Mouse (Mus musculus) intestine, embryonic 16.5 days (tissue): ENCODE results near the gene Olfr531. TPM values are rescaled to one million over a fixed set of nuclear protein-coding genes. Genes with fewer than 3 reads are reported as not detected.

ENCODE experiments used
- ATAC-seq: fragments of 200-750 bp; cut with Nextera tagmentation; 2 replicates; pipeline ENCODE4 v1.8.0; 2017; ENCODE audit warnings: moderate TSS enrichment, moderate library complexity
- H3K27ac ChIP-seq: fragments of 300-500 bp; sonication (generic); 2 replicates; pipeline ENCODE4 v1.5.1; 2014; ENCODE audit warnings: mild to moderate bottlenecking, low read length
- H3K27me3 ChIP-seq: fragments of 300-500 bp; sonication (generic); replicated peaks from 2 replicates; pipeline ENCODE4 v1.6.1; 2014; ENCODE audit warnings: low read length, control low read depth, mixed read lengths; ENCODE audit not compliant: control insufficient read depth, insufficient read depth
- H3K36me3 ChIP-seq: fragments of 300-500 bp; sonication (generic); 2 replicates; pipeline ENCODE4 v1.6.1; 2014; ENCODE audit warnings: low read length, control low read depth; ENCODE audit not compliant: control insufficient read depth, insufficient read depth
- H3K4me1 ChIP-seq: fragments of 300-500 bp; sonication (generic); 2 replicates; pipeline ENCODE4 v1.6.1; 2014; ENCODE audit warnings: low read length, control low read depth, mixed read lengths; ENCODE audit not compliant: control insufficient read depth, insufficient read depth
- H3K4me2 ChIP-seq: fragments of 300-500 bp; sonication (generic); 2 replicates; pipeline ENCODE4 v1.6.1; 2014; ENCODE audit warnings: low read depth, low read length, control low read depth
- H3K4me3 ChIP-seq: fragments of 300-500 bp; sonication (generic); 2 replicates; pipeline ENCODE4 v1.5.1; 2014; ENCODE audit warnings: mild to moderate bottlenecking, low read length
- H3K9ac ChIP-seq: fragments of 300-500 bp; sonication (generic); 2 replicates; pipeline ENCODE4 v1.6.1; 2014; ENCODE audit warnings: low read depth, low read length
- H3K9me3 ChIP-seq: fragments of 300-500 bp; sonication (generic); 2 replicates; pipeline ENCODE4 v1.6.1; 2016; ENCODE audit warnings: low read length, control low read depth; ENCODE audit not compliant: control insufficient read depth
- WGBS: fragments of 180-500 bp; shearing (Covaris S2); extraction: QIAGEN DNeasy Blood & Tissue Kit; methylation state at CpG from one replicate; pipeline ENCODE4 v1.1.7; 2014; 5-methylcytosine and 5-hydroxymethylcytosine counted together
- polyA plus RNA-seq: library from polyadenylated mRNA; unstranded; fragments of >200 nt; fragmentation: Nextera tagmentation; extraction: Ambion mirVana; gene quantifications from 2 replicates; pipeline ENCODE4 v1.2.1, GENCODE M21; 2015

Olfr531 gene
- not detected in 2 replicates for polyA plus RNA-seq

DNA sequence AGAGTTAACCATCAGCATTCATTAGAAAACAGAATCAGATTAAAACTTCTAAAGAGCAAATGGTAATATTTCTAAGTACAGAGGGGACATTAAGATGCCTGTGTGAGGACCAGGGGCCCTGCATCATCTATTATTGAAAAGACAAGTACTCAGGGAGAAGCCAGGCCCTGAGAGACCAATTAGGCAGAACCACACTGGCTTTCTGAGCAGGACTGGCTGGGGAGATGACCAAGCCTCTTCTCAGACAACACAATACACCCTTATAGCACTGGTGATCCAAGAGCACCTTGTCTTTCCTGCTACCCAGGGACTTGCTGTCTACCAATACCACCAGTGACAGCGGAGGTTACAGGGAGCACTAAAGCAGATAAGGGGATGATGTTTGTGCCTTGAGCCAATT, at the start of gene Olfr531:
TSS of gene Olfr531 (minus strand) at position 101 of the 400 bp plus-strand sequence.
- Histone ChIP-seq H3K27ac (no peak within 1 kb of the TSS), H3K9ac (no peak within 1 kb of the TSS), H3K4me2 (no peak within 1 kb of the TSS), H3K36me3 (no peaks in the 10 kb centered on the region), H3K4me1 (no peaks in the 10 kb centered on the region), H3K9me3 (no peaks in the 10 kb centered on the region), H3K27me3 (no peaks in the 10 kb centered on the region), H3K4me3 (no peak within 1 kb of the TSS)
- no peak for ATAC-seq
- WGBS, result 85% methylated on average over 1 of the region's 1 CpGs

DNA sequence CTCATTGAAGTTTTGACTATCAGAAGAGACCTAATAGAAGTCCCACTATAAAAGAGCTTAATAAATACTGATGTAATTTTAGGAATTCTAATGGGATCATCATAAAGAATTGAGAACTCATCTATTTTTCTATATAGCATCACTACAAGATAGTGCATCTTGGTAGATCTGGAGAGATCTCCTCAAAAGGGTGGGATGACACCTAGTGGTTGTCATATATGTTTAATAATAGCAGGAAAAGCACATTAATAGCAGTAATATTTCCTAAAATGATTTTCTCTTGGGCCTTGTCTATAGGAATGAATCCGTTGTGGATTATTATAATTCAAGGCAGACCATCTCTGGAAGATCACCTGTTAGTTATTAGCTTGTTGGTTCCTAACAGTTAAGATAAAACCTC, 40.4 kb upstream of the Olfr531 start:
- no peak for ATAC-seq
- no peaks in the 10 kb centered on the region for H3K4me1 ChIP-seq

DNA sequence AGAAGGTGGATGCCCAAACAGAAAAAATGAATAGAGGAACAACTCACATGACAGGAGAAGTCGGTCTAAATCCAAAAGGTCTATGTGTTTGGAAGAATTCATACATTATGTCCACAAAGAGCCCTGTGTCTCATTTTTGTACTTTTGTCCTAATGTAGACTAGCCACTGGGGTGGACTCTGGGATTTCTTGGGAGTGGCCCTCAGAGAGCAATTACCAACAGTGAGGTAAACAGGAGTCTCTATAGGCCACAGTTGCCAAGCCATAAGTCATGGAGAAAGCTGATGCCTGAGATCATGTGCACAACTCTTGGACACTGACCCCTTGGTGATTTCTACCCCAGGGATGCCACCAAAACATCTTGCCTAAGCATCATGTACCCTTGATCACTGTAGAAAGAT, 18.8 kb upstream of the Olfr531 start, which contains the start of gene Olfr532:
TSS of gene Olfr532 (minus strand) at position 101 of the 400 bp plus-strand sequence.
- Histone ChIP-seq H3K9ac (no peak within 1 kb of the TSS), H3K4me3 (no peak within 1 kb of the TSS), H3K4me1 (no peaks in the 10 kb centered on the region), H3K4me2 (no peak within 1 kb of the TSS), H3K27me3 (no peaks in the 10 kb centered on the region), H3K36me3 (no peaks in the 10 kb centered on the region), H3K27ac (no peak within 1 kb of the TSS), H3K9me3 (no peaks in the 10 kb centered on the region)
- no peak for ATAC-seq
- 92% methylated on average over 1 of the region's 1 CpGs for WGBS

More for the DNA sequence above, 40.4 kb upstream of the Olfr531 start:
- H3K9me3 ChIP-seq, result no peaks in the 10 kb centered on the region
- no peaks in the 10 kb centered on the region for H3K36me3 ChIP-seq
- no peak overlapping the region for H3K4me3 ChIP-seq
- 92% methylated on average over 1 of the region's 1 CpGs for WGBS
- no peak overlapping the region for H3K27ac ChIP-seq
- no peak overlapping the region for H3K9ac ChIP-seq
- H3K27me3 ChIP-seq, result no peaks in the 10 kb centered on the region
- H3K4me2 ChIP-seq, result no peak overlapping the region

DNA sequence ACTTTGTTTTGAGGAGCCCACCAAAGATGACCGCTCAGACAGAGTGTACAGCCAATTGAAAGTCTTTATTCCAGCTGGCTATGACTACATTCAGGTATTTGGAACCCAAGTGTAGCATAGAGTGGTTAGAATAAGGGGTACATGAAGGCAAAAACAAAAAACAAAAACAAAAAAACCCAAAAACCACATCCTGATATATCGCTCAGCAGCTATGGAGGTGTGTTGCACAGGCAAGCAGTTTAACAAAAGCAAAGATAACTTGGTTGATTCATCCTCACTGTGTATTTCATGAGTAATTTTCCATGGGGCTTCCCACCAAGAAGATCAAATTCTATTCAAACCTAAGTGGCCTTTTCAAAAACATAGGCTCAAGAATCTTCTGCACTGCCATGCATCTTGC, 25.8 kb downstream of the Olfr531 start:
- Histone ChIP-seq H3K4me3 (no peak overlapping the region), H3K9ac (no peak overlapping the region), H3K36me3 (no peaks in the 10 kb centered on the region), H3K4me2 (no peak overlapping the region), H3K27me3 (no peaks in the 10 kb centered on the region), H3K27ac (no peak overlapping the region), H3K9me3 (no peaks in the 10 kb centered on the region), H3K4me1 (no peaks in the 10 kb centered on the region)
- ATAC-seq, result no peak
- WGBS, result 96% methylated on average over 2 of the region's 2 CpGs

DNA sequence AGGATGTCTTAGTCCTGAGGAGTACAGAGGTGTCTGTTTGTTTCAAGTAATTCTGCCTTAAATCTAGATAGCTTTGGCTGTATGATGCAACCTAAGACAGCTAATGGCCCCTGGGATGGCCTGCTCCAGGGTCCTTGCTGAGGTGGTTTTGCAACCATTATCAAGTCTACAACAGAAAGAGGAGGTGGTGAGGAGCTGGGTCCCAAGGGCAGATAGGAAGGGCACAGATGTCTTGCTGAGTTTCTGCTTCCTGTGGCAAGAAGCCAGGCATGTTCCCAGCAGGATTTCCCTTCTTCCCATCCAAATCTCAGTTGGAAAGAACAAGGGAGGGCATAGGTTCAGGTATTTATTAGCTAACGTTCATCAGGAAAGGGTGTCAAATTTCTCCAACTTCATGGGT, 26.5 kb downstream of the Olfr531 start, which contains the start of gene Olfr530:
TSS of gene Olfr530 (minus strand) at position 101 of the 400 bp plus-strand sequence.
- Histone ChIP-seq H3K9ac (no peak within 1 kb of the TSS), H3K9me3 (no peaks in the 10 kb centered on the region), H3K36me3 (no peaks in the 10 kb centered on the region), H3K27me3 (no peaks in the 10 kb centered on the region), H3K4me3 (no peak within 1 kb of the TSS), H3K27ac (no peak within 1 kb of the TSS), H3K4me2 (no peak within 1 kb of the TSS), H3K4me1 (no peaks in the 10 kb centered on the region)
- 65% methylated on average over 1 of the region's 1 CpGs for WGBS
- no peak for ATAC-seq

DNA sequence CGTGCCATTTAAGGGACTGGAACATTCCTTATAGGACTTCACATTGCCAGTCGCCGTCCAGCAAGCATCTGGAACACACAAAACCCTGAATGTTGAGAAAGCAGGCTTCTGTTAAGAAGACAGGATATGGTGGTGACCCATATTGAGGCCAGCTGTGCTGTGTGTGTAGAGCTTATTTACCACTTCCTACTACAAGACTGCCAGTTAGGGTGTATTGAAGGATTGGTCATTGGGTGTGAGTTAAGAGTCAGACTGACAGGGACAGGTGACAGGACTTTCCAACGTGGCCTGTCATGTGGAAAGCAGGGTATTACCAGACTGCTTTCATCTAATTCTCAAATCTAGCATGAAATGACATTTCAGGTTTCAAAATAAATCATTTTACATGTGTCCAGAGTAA, 28.4 kb downstream of the Olfr531 start:
- no peaks in the 10 kb centered on the region for H3K9me3 ChIP-seq
- no peak overlapping the region for H3K27ac ChIP-seq
- no peaks in the 10 kb centered on the region for H3K4me1 ChIP-seq
- H3K36me3 ChIP-seq, result no peaks in the 10 kb centered on the region
- no peaks in the 10 kb centered on the region for H3K27me3 ChIP-seq
- no peak overlapping the region for H3K4me3 ChIP-seq
- 77% methylated on average over 4 of the region's 4 CpGs for whole genome bisulfite sequencing
- no peak for ATAC-seq
- no peak overlapping the region for H3K9ac ChIP-seq
- no peak overlapping the region for H3K4me2 ChIP-seq

DNA sequence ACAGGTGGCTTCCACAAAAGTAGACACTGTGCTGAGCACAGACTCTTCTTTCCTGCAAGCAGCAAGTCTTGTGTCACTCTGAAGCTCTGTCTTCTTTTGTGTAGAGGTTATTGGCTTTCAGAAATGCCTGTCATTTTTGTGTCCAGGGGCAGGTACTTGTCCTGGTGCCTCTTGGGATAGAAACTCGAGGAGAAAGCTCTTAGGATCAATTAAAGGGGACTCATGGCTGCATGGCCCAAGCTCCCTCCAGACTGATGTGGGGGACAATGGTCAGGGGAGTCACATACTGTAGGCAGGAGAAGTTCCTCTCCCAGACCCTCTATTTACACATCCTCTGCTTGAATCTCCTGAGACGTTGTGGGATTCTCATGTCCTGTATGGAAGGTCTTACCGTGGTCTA, 41.1 kb downstream of the Olfr531 start, which contains the start of gene Olfr60:
TSS of gene Olfr60 (minus strand) at position 101 of the 400 bp plus-strand sequence.
- Histone ChIP-seq H3K9ac (no peak within 1 kb of the TSS), H3K4me3 (no peak within 1 kb of the TSS), H3K27me3 (no peaks in the 10 kb centered on the region), H3K27ac (no peak within 1 kb of the TSS), H3K9me3 (no peaks in the 10 kb centered on the region), H3K4me2 (no peak within 1 kb of the TSS), H3K4me1 (no peaks in the 10 kb centered on the region), H3K36me3 (no peaks in the 10 kb centered on the region)
- 69% methylated on average over 3 of the region's 3 CpGs for WGBS
- no peak for ATAC-seq

Other genes starting within 250 kb of the Olfr531 start
- 0.89 and 1.4 TPM in 2 replicates for gene Sprn, start 248.0 kb downstream of the Olfr531 start, polyA plus RNA-seq
- not detected in 2 replicates for gene Olfr522, start 238.2 kb downstream of the Olfr531 start, polyA plus RNA-seq
- gene Olfr523, start 229.7 kb downstream of the Olfr531 start, polyA plus RNA-seq, result not detected in 2 replicates
- not detected in 2 replicates for gene Olfr524, start 197.0 kb downstream of the Olfr531 start, polyA plus RNA-seq
- gene Cd163l1, start 184.7 kb downstream of the Olfr531 start, polyA plus RNA-seq, result 0.21 and 0.37 TPM in 2 replicates
- not detected in 2 replicates for gene 5830411N06Rik, start 155.6 kb downstream of the Olfr531 start, polyA plus RNA-seq
- gene Olfr525, start 82.1 kb downstream of the Olfr531 start, polyA plus RNA-seq, result not detected in 2 replicates
- gene Olfr527, start 68.9 kb downstream of the Olfr531 start, polyA plus RNA-seq, result not detected in 2 replicates
- not detected in 2 replicates for gene Olfr60, start 41.2 kb downstream of the Olfr531 start, polyA plus RNA-seq
- not detected in 2 replicates for gene Olfr530, start 26.6 kb downstream of the Olfr531 start, polyA plus RNA-seq
- gene Olfr532, start 18.7 kb upstream of the Olfr531 start, polyA plus RNA-seq, result not detected in 2 replicates
- not detected in 2 replicates for gene Olfr533, start 60.5 kb upstream of the Olfr531 start, polyA plus RNA-seq
- gene Olfr535, start 81.3 kb upstream of the Olfr531 start, polyA plus RNA-seq, result not detected in 2 replicates
- gene Olfr536, start 104.5 kb upstream of the Olfr531 start, polyA plus RNA-seq, result not detected in 2 replicates
- not detected in 2 replicates for gene Olfr538, start 165.0 kb upstream of the Olfr531 start, polyA plus RNA-seq
- gene Olfr46, start 198.4 kb upstream of the Olfr531 start, polyA plus RNA-seq, result not detected in 2 replicates
- gene Olfr61, start 226.1 kb upstream of the Olfr531 start, polyA plus RNA-seq, result not detected in 2 replicates
- not detected in 2 replicates for gene Olfr53, start 243.5 kb upstream of the Olfr531 start, polyA plus RNA-seq